Mouse (Mus musculus) lung, embryonic 14.5 days (tissue): ENCODE measurements around the gene Sde2. TPM values are rescaled to one million over a fixed set of nuclear protein-coding genes. Genes with fewer than 3 reads are reported as not detected.

Source experiments
- ATAC-seq: fragments of 200-750 bp; cut with Nextera tagmentation; 2 replicates; pipeline ENCODE4 v1.8.0; 2017; ENCODE audit warnings: mild to moderate bottlenecking, moderate TSS enrichment, moderate library complexity; ENCODE audit not compliant: insufficient read depth
- DNase-seq: peaks from one replicate; pipeline ENCODE4 v3.0.0-alpha.2; 2015
- H3K27ac ChIP-seq: fragments of 300-500 bp; sonication (generic); 2 replicates; pipeline ENCODE4 v1.5.1; 2014; ENCODE audit warnings: low read depth, mild to moderate bottlenecking, moderate library complexity
- H3K27me3 ChIP-seq: fragments of 300-500 bp; sonication (generic); 2 replicates; pipeline ENCODE4 v1.6.1; 2014; ENCODE audit warnings: low read length, control low read depth; ENCODE audit not compliant: insufficient read depth
- H3K36me3 ChIP-seq: fragments of 300-500 bp; sonication (generic); 2 replicates; pipeline ENCODE4 v1.6.1; 2014; ENCODE audit warnings: control low read depth; ENCODE audit not compliant: insufficient read depth
- H3K4me1 ChIP-seq: fragments of 300-500 bp; sonication (generic); 2 replicates; pipeline ENCODE4 v1.6.1; 2014; ENCODE audit warnings: antibody characterized with exemption, control low read depth; ENCODE audit not compliant: insufficient read depth
- H3K4me2 ChIP-seq: fragments of 300-500 bp; sonication (generic); 2 replicates; pipeline ENCODE4 v1.6.1; 2014; ENCODE audit warnings: mild to moderate bottlenecking
- H3K4me3 ChIP-seq: fragments of 300-500 bp; sonication (generic); 2 replicates; pipeline ENCODE4 v1.5.1; 2014; ENCODE audit warnings: low read depth, low read length
- H3K9ac ChIP-seq: fragments of 300-500 bp; sonication (generic); 2 replicates; pipeline ENCODE4 v1.6.1; 2014
- H3K9me3 ChIP-seq: fragments of 300-500 bp; sonication (generic); 2 replicates; pipeline ENCODE4 v1.6.1; 2016; ENCODE audit warnings: low read depth, low read length, control low read depth
- CTCF ChIP-seq: IDR thresholded peaks from 2 replicates; pipeline ENCODE4 v1.5.1; 2016; ENCODE audit warnings: antibody characterized with exemption, low read depth
- WGBS: fragments of 180-500 bp; shearing (Covaris S2); extraction: QIAGEN DNeasy Blood & Tissue Kit; methylation state at CpG from one replicate; pipeline ENCODE4 v1.1.7; 2014; 5-methylcytosine and 5-hydroxymethylcytosine counted together
- polyA plus RNA-seq: library from polyadenylated mRNA; unstranded; fragments of >200 nt; fragmentation: Nextera tagmentation; extraction: Ambion mirVana; gene quantifications from 2 replicates; pipeline ENCODE4 v1.2.1, GENCODE M21; 2014

Sde2 gene
- polyA plus RNA-seq, 1 experiment from 2014 or later = 35.9 TPM

DNA sequence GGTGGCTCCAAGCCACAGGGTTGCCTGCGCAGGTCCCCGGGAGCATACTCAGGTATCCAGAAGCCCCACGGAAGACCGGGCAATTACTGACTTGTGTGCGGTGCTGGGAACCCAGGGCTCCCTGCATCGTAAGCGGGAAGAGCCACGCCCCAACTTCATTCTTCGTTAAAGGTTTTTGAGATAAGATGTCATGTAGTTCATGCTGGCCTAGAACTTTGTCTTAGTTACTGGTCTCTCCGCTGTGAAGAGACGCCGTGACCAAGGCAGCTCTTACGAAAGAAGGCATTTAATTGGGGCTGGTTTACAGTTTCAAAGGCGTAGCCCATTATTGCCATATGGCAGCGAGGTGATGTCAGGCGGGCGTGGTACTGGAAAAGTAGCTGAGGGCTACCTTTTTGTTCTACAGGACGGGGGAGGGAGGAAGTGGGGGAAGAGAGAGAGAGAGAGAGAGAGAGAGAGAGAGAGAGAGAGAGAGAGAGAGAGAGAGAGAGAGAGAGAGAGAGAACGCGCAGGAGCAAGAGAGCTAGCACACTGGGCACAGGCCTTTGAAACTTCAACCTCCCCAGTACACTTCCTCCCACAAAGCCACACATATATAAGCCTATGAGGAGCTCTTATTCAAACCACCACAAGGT is 60.8 kb downstream of the Sde2 start:
- H3K9ac ChIP-seq = no peak overlapping the region
- H3K27ac ChIP-seq = no peak overlapping the region
- no peaks in the 10 kb centered on the region for H3K4me1 ChIP-seq
- no peak overlapping the region for H3K4me3 ChIP-seq
- H3K4me2 ChIP-seq = peak overlapping the region; percentile 1; the same call in 1 of the 2 replicates
- DNase-seq = no peak
- H3K27me3 ChIP-seq = no peaks in the 10 kb centered on the region
- 54% methylated on average over 20 of the region's 20 CpGs for WGBS
- no peaks in the 10 kb centered on the region for H3K9me3 ChIP-seq
- TF ChIP-seq CTCF = no peak
- peaks cover 25% of the 10 kb centered on the region for H3K36me3 ChIP-seq
- ATAC-seq = no peak

DNA sequence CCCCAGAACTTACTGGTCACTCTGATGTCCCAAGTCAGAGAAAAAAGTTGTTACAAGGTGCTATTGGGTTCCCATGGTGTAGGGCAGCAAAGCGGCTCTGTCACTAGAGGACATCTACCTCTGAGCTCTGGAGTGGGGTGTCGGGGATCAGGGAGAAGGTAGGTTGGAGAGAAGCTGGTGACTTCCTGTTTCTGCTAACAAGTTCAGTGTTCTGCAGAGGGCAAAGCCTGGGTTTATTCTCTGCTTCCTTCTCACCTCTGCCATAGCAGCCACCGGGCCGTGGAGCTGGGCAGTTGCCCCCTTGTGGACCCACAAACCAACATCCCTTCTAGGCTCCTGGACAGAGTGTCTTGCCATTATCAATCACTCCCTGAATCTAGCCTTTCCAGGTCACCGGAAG is 61.9 kb downstream of the Sde2 start:
- no peak overlapping the region for H3K4me3 ChIP-seq
- 70% methylated on average over 5 of the region's 5 CpGs for WGBS
- ATAC-seq = no peak
- TF ChIP-seq CTCF = no peak
- no peak overlapping the region for H3K27ac ChIP-seq
- no peak overlapping the region for H3K4me2 ChIP-seq
- no peaks in the 10 kb centered on the region for H3K27me3 ChIP-seq
- no peaks in the 10 kb centered on the region for H3K4me1 ChIP-seq
- no peak for DNase-seq
- H3K9ac ChIP-seq = no peak overlapping the region
- H3K36me3 ChIP-seq = peaks cover 15% of the 10 kb centered on the region
- no peaks in the 10 kb centered on the region for H3K9me3 ChIP-seq

GRCm38 (mm10) chr1:180913797-180914196 is 62.9 kb downstream of the Sde2 start:
- no peaks in the 10 kb centered on the region for H3K9me3 ChIP-seq
- H3K4me2 ChIP-seq = no peak overlapping the region
- 32% methylated on average over 4 of the region's 4 CpGs for WGBS
- peak; percentile 51 for DNase-seq
- no peak overlapping the region for H3K4me3 ChIP-seq
- no peak overlapping the region for H3K9ac ChIP-seq
- ATAC-seq = no peak
- H3K27me3 ChIP-seq = no peaks in the 10 kb centered on the region
- peaks cover 5% of the 10 kb centered on the region; the same call in 1 of the 2 replicates for H3K36me3 ChIP-seq
- H3K4me1 ChIP-seq = no peaks in the 10 kb centered on the region
- no peak for TF ChIP-seq CTCF
- no peak overlapping the region for H3K27ac ChIP-seq

GRCm38 (mm10) chr1:180916425-180916824 is 65.5 kb downstream of the Sde2 start:
- H3K9me3 ChIP-seq = no peaks in the 10 kb centered on the region
- no peak overlapping the region for H3K4me3 ChIP-seq
- TF ChIP-seq CTCF = no peak
- no peak overlapping the region for H3K9ac ChIP-seq
- WGBS = 82% methylated on average over 11 of the region's 11 CpGs
- H3K36me3 ChIP-seq = no peaks in the 10 kb centered on the region
- no peak overlapping the region for H3K4me2 ChIP-seq
- DNase-seq = no peak
- H3K27me3 ChIP-seq = no peaks in the 10 kb centered on the region
- H3K4me1 ChIP-seq = no peaks in the 10 kb centered on the region
- ATAC-seq = no peak
- H3K27ac ChIP-seq = no peak overlapping the region

DNA sequence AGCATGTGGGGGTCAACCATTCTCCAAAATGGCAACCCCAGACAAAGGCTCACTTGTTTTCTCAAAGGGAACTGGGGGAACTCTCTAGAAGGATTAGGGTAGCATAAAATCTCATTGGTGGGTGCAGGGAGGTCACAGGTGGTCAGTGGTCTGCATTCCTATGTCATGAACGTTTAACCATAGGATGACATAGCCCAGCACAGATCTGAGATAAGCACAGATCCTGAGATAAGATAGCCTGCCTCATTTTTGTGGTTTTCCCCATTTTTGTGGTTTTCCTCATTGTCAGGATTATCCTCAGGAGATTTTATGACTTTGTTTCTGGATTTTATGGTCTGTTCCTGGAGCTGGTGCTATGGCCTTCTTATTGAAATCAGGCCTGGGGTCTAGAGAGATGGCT is 66.1 kb downstream of the Sde2 start:
- H3K4me1 ChIP-seq = no peaks in the 10 kb centered on the region
- no peak for ATAC-seq
- DNase-seq = no peak
- no peak overlapping the region for H3K9ac ChIP-seq
- no peak overlapping the region for H3K4me2 ChIP-seq
- no peaks in the 10 kb centered on the region for H3K27me3 ChIP-seq
- no peaks in the 10 kb centered on the region for H3K9me3 ChIP-seq
- no peak overlapping the region for H3K4me3 ChIP-seq
- TF ChIP-seq CTCF = no peak
- WGBS = 7% methylated on average over 1 of the region's 1 CpGs
- no peaks in the 10 kb centered on the region for H3K36me3 ChIP-seq
- no peak overlapping the region for H3K27ac ChIP-seq

Other genes with a start within 250 kb of the Sde2 start
- gene Lin9, start 210.0 kb upstream of the Sde2 start, polyA plus RNA-seq = 23.6 and 24.3 TPM in 2 replicates
- gene Mixl1, start 154.1 kb upstream of the Sde2 start, polyA plus RNA-seq = 0.33 and 0.45 TPM in 2 replicates
- 26.3 and 27.0 TPM in 2 replicates for gene Acbd3, start 125.1 kb upstream of the Sde2 start, polyA plus RNA-seq
- 2,358 and 2,465 TPM in 2 replicates for gene H3f3a, start 37.2 kb upstream of the Sde2 start, polyA plus RNA-seq
- gene Lefty2, start 42.0 kb downstream of the Sde2 start, polyA plus RNA-seq = 0.08 TPM in 1 of 2 replicates, not detected in the other
- gene Pycr2, start 53.2 kb downstream of the Sde2 start, polyA plus RNA-seq = 83.7 and 92.5 TPM in 2 replicates
- 1.1 TPM in 2 replicates for gene Lefty1, start 83.9 kb downstream of the Sde2 start, polyA plus RNA-seq
- gene Tmem63a, start 91.2 kb downstream of the Sde2 start, polyA plus RNA-seq = 10.4 and 10.9 TPM in 2 replicates
- 3.6 and 4.0 TPM in 2 replicates for gene Ephx1, start 169.8 kb downstream of the Sde2 start, polyA plus RNA-seq
- gene 9130409I23Rik, start 200.1 kb downstream of the Sde2 start, polyA plus RNA-seq = 0.09 TPM in 1 of 2 replicates, not detected in the other